Mouse (Mus musculus) brain, embryonic 14.5 days (tissue): ENCODE measurements around the gene Tenm2.

Experiments used
- CTCF ChIP-seq: fragments of 200-500 bp; IDR thresholded peaks from 2 replicates; pipeline ENCODE4 v1.5.1; 2012; ENCODE audit warnings: inconsistent platforms, mild to moderate bottlenecking, moderate library complexity, borderline replicate concordance; ENCODE audit not compliant: insufficient read depth, insufficient read length; ENCODE audit errors: extremely low read depth
- POLR2A ChIP-seq: fragments of 200-500 bp; IDR thresholded peaks from 2 replicates; pipeline ENCODE4 v1.6.1; 2012; ENCODE audit warnings: mild to moderate bottlenecking, inconsistent platforms, borderline replicate concordance; ENCODE audit not compliant: poor library complexity, insufficient read depth, insufficient read length, severe bottlenecking; ENCODE audit errors: extremely low read depth

GRCm38 (mm10) chr11:36694810-36695209 lies 541.0 kb downstream of the Tenm2 start:
- no peak for TF ChIP-seq POLR2A
- TF ChIP-seq CTCF = 0 out of 2 replicates have a peak, but pooled peaks have one; percentile 5
